In genomic region chr19:10071166-10071565, GRCm38 (mm10) we compare ENCODE assay signal across 12 mouse cellular contexts. TPM values are rescaled to one million over a fixed set of nuclear protein-coding genes. Genes with fewer than 3 reads are reported as not detected.
DNase-seq lines count a peak whose midpoint lies in the region; ATAC-seq and TF ChIP-seq lines count a peak whose summit lies in the region.
"Had no signal": no experiment of that assay in that cellular context is flagged by ENCODE, and none has a peak within 500 bp of the region (broad histone marks: within the 10 kb centered on the region; RNA-seq: fewer than 3 reads in every experiment).

No protein-coding gene starts in this region.

- H3K36me3 ChIP-seq in forebrain, postnatal 0 days (ENCODE audit: insufficient read depth), result peaks cover 91% of the 10 kb centered on the region

- 37% methylated on average over 5 of the region's 5 CpGs for WGBS in forebrain, postnatal 0 days

- TF ChIP-seq CTCF in forebrain, postnatal 0 days (IDR thresholded peaks at IDR 0.05; ENCODE audit: low read depth), result no peak

- H3K27me3 ChIP-seq in forebrain, postnatal 0 days (ENCODE audit: insufficient read depth, low read length), result no peaks in the 10 kb centered on the region
- H3K27me3 ChIP-seq: Patski had no signal

- peak; percentile 73 for DNase-seq in adrenal gland, adult 8-10 months
- no peak for DNase-seq in adrenal gland, postnatal 25 days
- DNase-seq in left cerebral cortex, adult 11 months (ENCODE audit: low spot score), result peak; percentile 42
- no peak for DNase-seq in left cerebral cortex, adult 18-20 months (ENCODE audit: low spot score in 2 of 2)
- peak; percentile 77 for DNase-seq in forebrain, postnatal 0 days
- DNase-seq in left cerebral cortex, adult 9 months (ENCODE audit: low spot score in 2 of 2), result peak; percentile 34 to 48
- no peak for DNase-seq in spleen, adult 12 weeks (ENCODE audit: low spot score)
- DNase-seq in cerebellum, adult 11-12 months, result no peak
- DNase-seq: heart, adult 18-20 months; lung, postnatal 14 days; thymus, postnatal 4 days had no signal

- H3K4me1 ChIP-seq in forebrain, postnatal 0 days (ENCODE audit: insufficient read depth), result no peaks in the 10 kb centered on the region

- no peak overlapping the region for H3K4me2 ChIP-seq in forebrain, postnatal 0 days (ENCODE audit: low read depth)

- H3K9me3 ChIP-seq in forebrain, postnatal 0 days (ENCODE audit: low read length), result no peaks in the 10 kb centered on the region

- H3K27ac ChIP-seq in forebrain, postnatal 0 days (ENCODE audit: low read depth, low read length), result peak overlapping the region; percentile 59

- H3K4me3 ChIP-seq in forebrain, postnatal 0 days (ENCODE audit: low read depth, low read length), result no peak overlapping the region

- ATAC-seq in forebrain, postnatal 0 days, result peak; percentile 63
- ATAC-seq: Patski had no signal

- 0 out of 2 replicates have a peak overlapping the region, but pooled peaks have one; percentile 6 for H3K9ac ChIP-seq in forebrain, postnatal 0 days

RNA-seq across cellular contexts. Expression of gene Fads3, which starts 29.8 kb away (rescaled TPM):
- 10 to 100 TPM in 3 of 4 experiments, 1 to 10 TPM in 1; 9.9 to 55.1 (median 22.0) TPM for total RNA-seq in adrenal gland, adult 8-10 months (2022)
- 9.5 and 15.1 TPM in 2 replicates for total RNA-seq in adrenal gland, postnatal 25 days (2021)
- 10 to 100 TPM; 32.2 to 32.6 TPM for total RNA-seq in left cerebral cortex, adult 18-20 months (2021)
- 45.5 and 45.6 TPM in 2 replicates for total RNA-seq in forebrain, postnatal 0 days (2014; rRNA removed)
- polyA plus RNA-seq in forebrain, postnatal 0 days (2015; fragmentation: Nextera tagmentation; extraction: Ambion mirVana), result 25.0 and 29.4 TPM in 2 replicates

RNA-seq across cellular contexts. Expression of gene Fads2, which starts 30.4 kb away (rescaled TPM):
- total RNA-seq in adrenal gland, adult 8-10 months (2022), result 1,000 to 10,000 TPM; 1,620 to 2,476 (median 1,986) TPM
- total RNA-seq in adrenal gland, postnatal 25 days (2021), result 1,800 and 1,888 TPM in 2 replicates
- total RNA-seq in left cerebral cortex, adult 18-20 months (2021), result 100 to 1,000 TPM; 112 to 119 TPM
- 218 and 248 TPM in 2 replicates for total RNA-seq in forebrain, postnatal 0 days (2014; rRNA removed)
- 183 and 249 TPM in 2 replicates for polyA plus RNA-seq in forebrain, postnatal 0 days (2015; fragmentation: Nextera tagmentation; extraction: Ambion mirVana)

Comparison
In these comparisons a context has a peak if more than half of its experiments do, and no peak if none do; other contexts are left out.
1. DNase-seq: peak in adrenal gland, adult 8-10 months (single experiment), left cerebral cortex, adult 11 months (single experiment), forebrain, postnatal 0 days (single experiment) and left cerebral cortex, adult 9 months (2 of 2); none in adrenal gland, postnatal 25 days (single experiment), left cerebral cortex, adult 18-20 months (0 of 2), spleen, adult 12 weeks (single experiment) and cerebellum, adult 11-12 months (single experiment).